Mouse (Mus musculus): ENCODE measurements around the gene Pdcd7. TPM values are rescaled to one million over a fixed set of nuclear protein-coding genes. Genes with fewer than 3 reads are reported as not detected.
A peak's percentile ranks its signal among the peaks of the same experiment; 100 is the strongest.

Gene Pdcd7
- total RNA-seq, 2 experiments from 2014 or later = 14.4 to 18.4 TPM

- DNase-seq = no peak
These were observed 10.7 kb downstream of the Pdcd7 start for GRCm38 (mm10) chr9:65356561-65356960.

GRCm38 (mm10) chr9:65356971-65357370 lies 11.1 kb downstream of the Pdcd7 start:
- no peak for DNase-seq

DNA sequence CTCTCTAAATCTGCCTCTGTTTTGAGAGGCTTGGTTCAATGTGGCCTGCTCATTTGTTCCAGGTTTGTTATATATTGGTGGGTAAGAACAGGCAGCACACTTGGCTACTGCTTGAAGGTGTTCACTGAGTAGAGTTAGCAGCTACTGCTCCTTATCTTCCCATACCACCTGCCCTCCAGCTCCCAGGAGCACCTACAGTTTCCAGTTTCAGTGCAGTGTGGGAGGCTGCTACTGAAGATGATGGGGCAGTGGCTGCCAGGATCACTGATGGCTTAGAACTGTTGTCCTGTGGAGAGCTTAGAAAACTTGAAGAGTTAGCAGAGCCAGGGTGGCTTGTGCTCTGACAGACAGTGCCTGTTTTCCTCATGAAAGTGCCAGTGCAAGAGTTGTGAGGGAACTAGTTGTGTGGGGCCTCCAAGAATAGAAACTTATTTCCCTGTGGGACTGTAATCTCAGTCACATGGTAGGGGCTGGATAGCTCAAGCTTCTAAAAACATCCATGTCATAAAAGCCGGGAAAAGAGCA lies 13.1 kb downstream of the Pdcd7 start:
- peak; percentile 37 to 46 for DNase-seq

DNA sequence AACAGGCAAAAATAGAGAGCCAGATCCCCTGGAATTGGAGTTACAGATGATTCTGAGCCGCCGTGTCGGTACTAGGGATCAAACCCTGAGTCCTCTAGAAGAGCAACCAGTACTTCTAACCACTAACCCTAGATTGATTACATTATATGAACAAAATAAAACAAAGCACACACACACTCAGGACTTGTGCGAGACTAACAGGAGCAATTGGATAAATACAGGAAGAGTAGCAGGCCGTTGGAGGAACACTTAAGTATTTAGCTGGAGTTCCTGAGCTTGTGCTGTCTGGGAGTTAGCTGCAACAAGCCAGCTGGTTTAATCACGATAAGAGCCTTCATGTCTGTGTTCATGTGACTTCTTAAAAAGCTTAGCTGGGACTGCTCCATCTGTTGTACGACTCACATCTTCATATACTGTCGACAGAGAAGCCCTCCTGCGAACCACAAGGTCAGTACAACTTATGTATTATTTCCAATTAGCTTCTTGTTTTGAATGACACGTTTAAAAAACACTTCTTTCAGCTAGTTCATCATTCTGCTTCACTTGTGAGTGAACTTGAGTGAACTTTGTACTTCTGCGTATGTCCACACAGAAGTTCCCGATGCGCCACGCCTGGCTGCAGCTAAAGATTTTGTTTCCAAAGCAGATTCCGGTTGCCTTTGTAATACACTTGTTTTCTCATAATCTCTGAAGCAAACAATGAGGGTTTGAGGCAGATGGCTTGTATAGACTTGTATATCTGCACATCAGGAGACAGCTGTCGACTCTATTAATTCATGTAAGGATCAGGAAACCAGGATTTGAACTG lies 14.9 kb downstream of the Pdcd7 start, which contains the start of gene Ubap1l:
TSS of gene Ubap1l (plus strand) at position 401 of the 808 bp plus-strand sequence.
- DNase-seq = no peak

- no peak for DNase-seq
These were observed 17.8 kb downstream of the Pdcd7 start for GRCm38 (mm10) chr9:65363684-65364083.

GRCm38 (mm10) chr9:65365721-65366120 lies 19.8 kb downstream of the Pdcd7 start:
- DNase-seq = no peak

DNA sequence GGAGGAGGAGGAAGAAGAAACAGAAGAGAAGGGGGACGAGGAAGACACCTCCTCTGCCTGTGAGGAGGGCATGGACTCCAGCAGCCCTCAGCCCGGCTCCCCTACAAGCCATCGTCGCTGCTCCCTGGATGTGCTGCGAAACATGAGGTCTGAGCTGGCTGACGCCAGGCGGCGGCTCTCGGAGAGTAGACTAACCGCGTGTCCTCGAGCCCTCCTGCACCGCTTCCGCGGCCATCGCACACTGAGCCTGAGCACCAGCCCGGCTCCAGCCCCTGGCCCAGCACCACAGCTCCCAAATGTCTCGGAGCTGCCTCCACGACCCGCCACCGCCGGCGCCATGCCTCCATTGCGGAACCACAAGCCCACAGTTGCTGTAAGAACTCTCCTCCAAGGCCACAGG lies 25.9 kb downstream of the Pdcd7 start:
- DNase-seq = no peak

- DNase-seq = peak; percentile 27 to 66
These were observed 26.5 kb downstream of the Pdcd7 start for GRCm38 (mm10) chr9:65372449-65372848.

DNA sequence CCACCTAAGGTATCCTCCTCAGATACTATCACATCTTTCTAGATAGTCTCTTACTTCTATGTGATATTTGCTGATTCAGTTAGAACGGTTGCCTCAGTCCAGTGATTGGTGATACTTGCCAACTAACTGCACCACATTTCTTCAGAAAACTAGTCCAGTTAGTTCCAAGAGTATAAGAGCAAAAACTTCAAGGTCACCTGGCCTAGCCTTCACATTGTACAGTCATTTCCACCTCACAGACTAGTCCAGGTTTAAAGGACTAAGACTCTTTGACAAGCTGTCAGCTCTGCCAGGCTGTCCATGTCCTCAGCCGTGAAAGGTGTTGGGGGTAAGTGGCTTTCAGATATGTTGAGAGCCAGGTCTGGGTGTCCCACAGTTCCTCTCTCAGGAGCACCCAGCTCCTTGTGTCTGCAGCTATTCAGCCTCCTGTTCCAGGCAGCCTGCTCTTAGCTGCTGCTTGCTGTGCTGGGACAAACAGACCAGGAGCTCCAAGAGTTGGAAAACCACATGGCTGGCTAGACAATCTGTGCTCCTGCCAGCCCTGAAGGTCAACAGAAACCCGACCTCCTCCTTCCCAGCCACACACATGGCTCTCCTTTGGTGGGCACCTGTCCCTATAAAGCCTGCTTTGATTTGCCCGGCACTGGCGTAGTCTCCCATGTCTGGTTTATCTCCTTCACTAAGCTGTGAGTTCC lies 28.7 kb downstream of the Pdcd7 start:
- DNase-seq = peak in 1 of 2 experiments; percentile 58

DNA sequence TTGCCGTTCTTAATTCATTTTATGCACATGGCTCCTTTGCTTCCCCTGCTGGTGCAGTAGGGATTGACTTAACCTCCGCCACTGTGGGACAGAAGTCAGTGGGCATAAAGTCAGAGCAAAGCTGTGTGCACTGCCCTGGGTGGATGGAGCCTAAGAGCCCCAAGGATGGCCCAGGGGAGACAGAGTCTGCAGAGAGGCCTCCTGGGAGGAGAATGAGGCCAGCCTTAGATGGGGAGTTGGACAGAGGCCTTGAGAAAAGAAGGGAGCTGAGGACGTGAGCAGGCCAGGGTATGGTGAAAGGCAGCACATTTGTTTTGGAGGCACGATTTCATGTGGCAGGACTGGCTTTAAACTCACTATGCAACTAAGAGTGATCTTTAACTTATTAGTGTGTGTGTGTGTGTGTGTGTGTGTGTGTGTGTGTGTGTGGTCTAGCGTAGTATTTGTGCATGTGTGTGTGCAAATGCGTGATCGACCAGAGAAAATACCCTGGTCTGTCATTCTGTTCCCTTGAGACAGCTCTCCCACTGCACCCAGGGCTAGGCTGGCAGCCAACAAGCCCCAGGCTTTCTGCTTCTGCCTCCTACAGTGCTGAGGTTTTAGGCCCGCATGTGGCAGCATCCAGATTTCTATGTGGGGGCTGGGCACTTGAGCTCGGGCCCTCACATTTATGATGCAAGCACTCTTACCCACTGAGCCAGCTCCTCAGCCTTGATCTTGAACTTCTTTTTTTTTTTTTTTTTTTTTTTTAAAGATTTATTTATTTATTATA lies 29.4 kb downstream of the Pdcd7 start:
- DNase-seq = peak in 1 of 2 experiments; percentile 33

- DNase-seq = no peak
These were observed 35.2 kb downstream of the Pdcd7 start for GRCm38 (mm10) chr9:65381017-65381590.

DNA sequence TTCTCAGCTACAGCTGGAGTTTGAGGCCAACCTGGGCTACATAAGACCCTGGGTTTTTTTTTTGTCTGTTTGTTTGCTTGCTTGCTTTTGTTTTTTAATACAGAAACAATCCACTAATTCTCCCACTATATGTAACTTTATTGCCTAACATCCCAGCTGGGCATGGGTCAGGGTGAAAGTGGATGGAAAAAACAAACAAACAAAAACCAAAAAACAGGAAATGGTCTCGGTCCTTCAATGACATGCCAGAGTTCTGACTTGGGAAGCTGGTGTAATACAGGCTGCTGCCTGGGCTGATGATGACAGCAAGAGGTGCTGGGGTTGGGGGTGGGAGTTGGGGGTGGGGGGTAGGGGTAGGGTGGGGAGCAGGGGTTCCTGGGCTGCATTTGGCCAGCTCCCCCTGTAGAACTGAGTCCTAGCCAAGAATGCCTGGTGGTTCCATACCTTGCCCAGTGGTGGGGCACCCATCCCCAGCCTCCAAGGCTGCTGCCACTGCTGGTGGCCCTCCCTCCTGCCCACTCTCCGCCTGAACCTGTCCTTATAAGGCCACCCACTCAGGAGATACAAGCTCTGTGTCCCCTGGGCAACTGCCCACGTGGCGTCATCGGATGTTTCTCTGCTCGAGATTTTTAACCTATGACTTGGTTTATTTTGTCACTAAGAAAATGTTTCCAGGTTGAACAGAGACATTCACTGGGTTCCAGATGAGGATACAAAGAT lies 36.3 kb downstream of the Pdcd7 start:
- no peak for DNase-seq

DNA sequence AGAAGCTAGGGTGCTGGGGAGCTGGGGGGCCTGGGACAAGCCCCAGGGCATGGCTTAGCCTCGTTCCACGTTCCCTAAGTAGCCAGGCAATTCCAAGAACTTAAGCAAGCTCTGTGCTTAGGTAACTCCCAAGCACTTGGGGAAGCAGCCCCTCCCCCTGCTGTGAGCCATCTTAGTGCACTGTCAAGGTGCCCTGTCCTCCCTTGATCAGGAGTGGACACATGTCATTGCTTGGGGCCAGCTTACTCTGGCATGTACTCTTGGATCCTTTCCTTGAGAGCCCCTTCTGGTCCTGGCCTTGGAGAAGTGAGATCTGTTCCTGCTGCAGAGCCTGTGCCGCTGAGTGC lies 36.8 kb downstream of the Pdcd7 start:
- no peak for DNase-seq

GRCm38 (mm10) chr9:65384276-65384675 lies 38.4 kb downstream of the Pdcd7 start:
- peak; percentile 56 to 59 for DNase-seq

DNA sequence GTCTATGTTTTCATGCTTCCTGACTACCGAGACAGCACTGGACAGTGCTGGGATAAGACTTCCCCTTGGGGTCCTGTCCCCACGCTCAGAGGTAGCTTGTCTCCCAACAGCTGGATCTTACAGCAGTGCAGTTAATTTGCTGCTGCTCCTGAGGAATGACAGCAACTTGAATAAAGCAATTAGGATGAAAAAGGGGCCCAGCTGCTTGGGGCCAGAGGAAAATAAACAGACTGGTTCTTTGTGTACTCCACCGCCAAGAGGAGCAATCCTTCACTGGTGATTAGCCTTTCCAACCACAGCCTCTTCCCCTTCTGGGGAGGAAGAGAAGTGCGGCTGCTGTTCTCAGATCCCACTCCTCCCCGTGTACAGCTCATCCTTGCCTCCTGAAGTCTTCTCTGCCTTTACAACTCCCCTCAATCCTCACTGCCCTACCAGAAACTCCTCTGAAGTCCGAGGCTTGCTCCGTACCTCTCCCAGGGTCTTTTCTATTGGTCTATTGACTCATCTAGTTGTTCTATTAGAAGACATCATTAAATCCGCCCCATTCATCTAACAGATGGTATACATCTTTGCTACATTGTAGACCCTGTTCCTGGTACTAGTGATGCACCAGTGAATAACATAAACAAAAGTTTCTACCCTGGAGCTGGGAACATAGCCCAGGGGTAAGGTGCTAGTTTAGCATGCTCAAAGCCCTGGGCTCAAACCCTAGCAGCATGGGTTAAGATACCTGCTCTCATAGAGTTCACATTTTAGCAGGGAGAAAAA lies 40.7 kb downstream of the Pdcd7 start:
- no peak for DNase-seq

DNA sequence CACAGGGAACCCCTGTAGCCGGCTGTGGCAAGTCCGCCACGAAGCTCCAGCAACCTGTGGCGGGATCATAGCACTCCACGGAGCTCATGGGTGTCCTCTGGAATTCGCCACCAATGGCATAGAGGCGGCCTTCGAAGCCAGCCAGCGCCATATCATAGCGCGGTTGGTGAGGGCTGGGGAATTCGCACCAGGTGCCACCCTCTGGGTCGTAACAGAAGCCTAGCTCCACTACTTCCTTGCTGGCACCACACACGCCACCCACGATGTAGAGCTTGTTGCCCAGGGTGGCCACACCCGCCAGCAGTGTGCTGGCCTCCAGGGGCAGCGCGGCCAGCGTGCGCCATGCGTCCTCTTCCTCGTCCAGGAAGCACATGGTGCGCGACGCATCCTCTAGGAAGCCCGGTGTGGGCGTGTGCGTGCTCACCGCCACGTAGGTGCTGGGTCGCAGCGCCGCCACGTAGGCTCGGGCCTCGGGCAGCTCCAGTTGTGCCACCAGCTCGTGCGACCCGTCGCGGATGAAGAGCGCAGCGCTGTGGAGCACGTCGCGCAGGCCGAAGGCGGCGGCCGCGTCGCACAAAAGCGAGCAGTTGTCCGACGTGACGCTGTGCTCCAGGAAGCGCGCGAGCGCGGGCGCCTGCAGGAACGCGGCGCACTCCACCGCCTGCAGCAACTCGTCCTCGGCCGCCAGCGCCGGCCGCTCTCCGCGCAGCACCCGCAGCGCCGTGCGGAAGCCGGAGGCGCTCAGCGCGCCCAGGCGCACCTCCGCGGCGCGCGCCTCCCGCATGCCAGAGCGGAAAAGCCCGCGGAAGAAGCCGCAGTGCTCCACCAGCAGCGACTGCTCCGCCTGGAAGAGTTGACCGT lies 45.1 kb downstream of the Pdcd7 start:
- no peak for DNase-seq

GRCm38 (mm10) chr9:65391613-65391964 lies 45.7 kb downstream of the Pdcd7 start, which contains the start of gene Kbtbd13:
Kbtbd13 (minus strand) TSS chr9:65391652.
- peak; percentile 56 to 57 for DNase-seq

DNA sequence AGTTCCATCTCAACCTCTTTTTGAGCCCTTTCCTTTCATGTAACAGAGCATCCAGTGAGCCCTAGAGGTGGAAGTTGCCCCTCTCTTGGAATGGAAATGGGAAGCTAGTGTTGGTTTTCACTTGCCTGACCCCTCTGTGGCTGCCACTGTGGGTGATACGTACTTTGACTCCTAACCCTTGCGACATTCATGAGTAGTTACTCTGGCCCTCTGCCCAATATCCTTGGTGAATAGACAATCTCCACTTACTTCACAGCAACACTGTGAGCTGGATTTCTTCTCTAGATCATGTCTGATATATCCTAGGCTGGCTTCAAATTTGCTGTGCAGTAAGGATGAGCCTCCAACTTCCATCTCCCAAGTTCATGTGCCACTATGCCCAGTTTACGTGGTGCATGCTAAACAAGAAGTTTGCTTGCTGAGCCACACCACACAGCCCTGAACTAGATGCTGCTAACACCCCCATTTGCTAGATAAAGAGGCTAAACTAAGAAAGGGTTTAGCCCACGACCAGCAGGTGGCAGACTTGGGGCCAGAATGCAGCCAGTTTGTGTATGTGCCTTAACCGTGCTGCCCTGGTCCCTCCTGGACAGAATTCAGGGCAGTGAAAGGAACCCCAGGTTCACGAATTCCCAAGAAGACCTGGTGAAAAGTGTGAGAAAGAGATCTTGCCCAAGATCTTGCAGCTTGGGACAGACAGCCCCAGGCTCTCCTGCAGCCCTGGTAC lies 46.9 kb downstream of the Pdcd7 start:
- peak; percentile 68 to 88 for DNase-seq

DNA sequence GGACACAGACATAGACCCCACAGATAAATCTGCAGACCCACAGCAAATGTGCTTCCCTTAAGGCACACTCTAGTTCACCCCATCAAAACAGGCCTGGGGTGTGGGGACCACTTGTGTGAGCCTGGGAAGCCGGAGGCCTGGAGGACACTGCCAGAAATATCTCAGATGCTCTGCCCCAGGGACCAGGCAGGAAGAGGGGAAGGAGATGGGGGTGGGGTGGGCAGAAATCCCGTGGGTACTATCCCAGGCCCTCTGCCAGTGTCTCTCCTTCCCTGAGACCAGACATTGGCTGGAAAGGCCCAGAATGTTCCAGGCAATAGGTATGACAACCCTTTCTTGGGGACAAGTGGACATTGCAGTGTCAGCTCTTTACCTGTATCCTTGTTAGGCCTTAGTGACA lies 47.7 kb downstream of the Pdcd7 start:
- peak; percentile 47 to 61 for DNase-seq

All from heart, adult 18-20 months (tissue).